In the genomic region with DNA sequence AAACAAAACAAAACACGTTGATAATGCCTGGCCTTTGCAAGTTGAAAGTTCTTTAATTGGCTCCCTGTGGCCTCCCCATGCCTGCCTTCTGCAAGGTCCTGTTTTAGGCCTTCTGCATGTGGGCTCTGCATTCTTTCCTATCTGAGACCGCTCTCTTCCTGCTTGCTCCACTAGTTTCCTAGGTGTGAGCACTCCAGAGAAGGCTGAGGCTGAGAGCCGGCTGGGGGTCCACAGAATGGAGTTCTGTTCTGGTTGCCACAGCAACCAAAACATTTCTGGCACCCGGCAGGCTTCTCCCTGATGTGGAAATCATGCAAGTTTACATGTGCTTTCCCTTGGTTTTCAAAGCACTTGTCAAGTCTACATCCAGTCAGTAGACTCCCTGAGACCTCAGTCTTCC, we compare ENCODE assay signal across 16 mouse cellular contexts. TPM values are rescaled to one million over a fixed set of nuclear protein-coding genes. Genes with fewer than 3 reads are reported as not detected.
DNase-seq lines count a peak whose midpoint lies in the region; ATAC-seq and TF ChIP-seq lines count a peak whose summit lies in the region.
"Had no signal": no experiment of that assay in that cellular context is flagged by ENCODE, and none has a peak within 500 bp of the region (broad histone marks: within the 10 kb centered on the region; RNA-seq: fewer than 3 reads in every experiment).

No protein-coding gene starts in this region.

- H3K9me3 ChIP-seq in lung, embryonic 14.5 days (ENCODE audit: low read depth, low read length): no peaks in the 10 kb centered on the region
- no peaks in the 10 kb centered on the region for H3K9me3 ChIP-seq in limb, embryonic 13.5 days

- ATAC-seq in frontal cortex, adult (ENCODE audit: low TSS enrichment): no peak
- no peak; the same call in 1 of the 2 replicates for ATAC-seq in lung, embryonic 14.5 days (ENCODE audit: insufficient read depth)
- ATAC-seq in limb, embryonic 13.5 days (ENCODE audit: low FRiP score, low read depth): peak; percentile 59; the same call in 1 of the 2 replicates
- ATAC-seq: inflammation-experienced regulatory T-cells, adult 6 months had no signal

- DNase-seq in frontal cortex, postnatal 10 days (ENCODE audit: low spot score in 2 of 2): peak; percentile 10 to 22
- DNase-seq in lung, embryonic 14.5 days: peak; percentile 42
- no peak for DNase-seq in lung, postnatal 10 days
- peak; percentile 59 for DNase-seq in brain, embryonic 14.5 days (ENCODE audit: low read depth)
- no peak for DNase-seq in cerebellum, adult 9-11 months
- DNase-seq in layer of hippocampus, postnatal 36 days: no peak
- DNase-seq: cerebellum, adult 18-20 months; gastrocnemius, postnatal 10 days had no signal

- no peak overlapping the region for H3K27ac ChIP-seq in lung, embryonic 14.5 days (ENCODE audit: low read depth)
- H3K27ac ChIP-seq in limb, embryonic 13.5 days: peak overlapping the region; percentile 17
- H3K27ac ChIP-seq: kidney, postnatal 0 days; liver, embryonic 14.5 days; macrophage had no signal

- TF ChIP-seq CTCF in lung, embryonic 14.5 days (IDR thresholded peaks at IDR 0.05; ENCODE audit: low read depth): no peak
- no peak for TF ChIP-seq CTCF in brain, embryonic 14.5 days (IDR thresholded peaks at IDR 0.05; ENCODE audit: borderline replicate concordance, extremely low read depth, insufficient read depth, insufficient read length)

- H3K4me2 ChIP-seq in lung, embryonic 14.5 days: no peak overlapping the region
- H3K4me2 ChIP-seq in limb, embryonic 13.5 days (replicated peaks): no peak overlapping the region

- no peak for TF ChIP-seq POLR2A in brain, embryonic 14.5 days (IDR thresholded peaks at IDR 0.05; ENCODE audit: borderline replicate concordance, extremely low read depth, insufficient read depth, insufficient read length, poor library complexity, severe bottlenecking)

- no peaks in the 10 kb centered on the region for H3K27me3 ChIP-seq in lung, embryonic 14.5 days (ENCODE audit: insufficient read depth, low read length)
- peaks cover 15% of the 10 kb centered on the region for H3K27me3 ChIP-seq in limb, embryonic 13.5 days

- H3K4me3 ChIP-seq in lung, embryonic 14.5 days (ENCODE audit: low read depth, low read length): no peak overlapping the region
- H3K4me3 ChIP-seq in limb, embryonic 13.5 days: no peak overlapping the region
- H3K4me3 ChIP-seq: erythroblast, embryonic 14.5 days had no signal

- no peak overlapping the region for H3K9ac ChIP-seq in lung, embryonic 14.5 days
- H3K9ac ChIP-seq in limb, embryonic 13.5 days: no peak overlapping the region
- H3K9ac ChIP-seq: liver, embryonic 14.5 days had no signal

- no peaks in the 10 kb centered on the region for H3K4me1 ChIP-seq in lung, embryonic 14.5 days (ENCODE audit: insufficient read depth)
- peaks cover 37% of the 10 kb centered on the region for H3K4me1 ChIP-seq in limb, embryonic 13.5 days

- WGBS in lung, embryonic 14.5 days: 14% methylated on average over 4 of the region's 4 CpGs
- 15% methylated on average over 4 of the region's 4 CpGs for WGBS in limb, embryonic 13.5 days

- H3K36me3 ChIP-seq in lung, embryonic 14.5 days (ENCODE audit: insufficient read depth): no peaks in the 10 kb centered on the region
- no peaks in the 10 kb centered on the region for H3K36me3 ChIP-seq in limb, embryonic 13.5 days

RNA-seq across cellular contexts. Expression of gene Mylk4, which starts 24.7 kb away (rescaled TPM):
- 0.09 TPM in 1 of 2 replicates, not detected in the other for polyA plus RNA-seq in lung, embryonic 14.5 days (2014; fragmentation: Nextera tagmentation; extraction: Ambion mirVana)
- polyA plus RNA-seq in brain, embryonic 14.5 days (2012; rRNA removed): 0.24 and 0.29 TPM in 2 replicates
- 4.7 and 5.1 TPM in 2 replicates for polyA plus RNA-seq in limb, embryonic 13.5 days (2015; fragmentation: Nextera tagmentation; extraction: Ambion mirVana)
- total RNA-seq in layer of hippocampus, postnatal 36 days (2021): under 1 TPM; 0.05 to 0.43 TPM
- polyA plus RNA-seq: erythroblast, embryonic 14.5 days; inflammation-experienced regulatory T-cells, adult 6 months; macrophage had no signal

RNA-seq across cellular contexts. Expression of gene Wrnip1, which starts 42.8 kb away (rescaled TPM):
- 20.3 and 22.4 TPM in 2 replicates for polyA plus RNA-seq in lung, embryonic 14.5 days (2014; fragmentation: Nextera tagmentation; extraction: Ambion mirVana)
- polyA plus RNA-seq in brain, embryonic 14.5 days (2012; rRNA removed): 59.3 and 63.1 TPM in 2 replicates
- polyA plus RNA-seq in limb, embryonic 13.5 days (2015; fragmentation: Nextera tagmentation; extraction: Ambion mirVana): 23.7 and 24.1 TPM in 2 replicates
- 10 to 100 TPM; 60.6 to 61.5 TPM for total RNA-seq in layer of hippocampus, postnatal 36 days (2021)

RNA-seq across cellular contexts. Expression of gene D930007J09Rik, which starts 43.6 kb away (rescaled TPM):
- polyA plus RNA-seq in lung, embryonic 14.5 days (2014; fragmentation: Nextera tagmentation; extraction: Ambion mirVana): not detected in 2 replicates
- polyA plus RNA-seq in brain, embryonic 14.5 days (2012; rRNA removed): 0.50 and 0.70 TPM in 2 replicates
- polyA plus RNA-seq in limb, embryonic 13.5 days (2015; fragmentation: Nextera tagmentation; extraction: Ambion mirVana): not detected in 2 replicates
- 1 to 10 TPM in 1 of 2 experiments, not detected in 1; 1.1 TPM for total RNA-seq in layer of hippocampus, postnatal 36 days (2021)
- total RNA-seq: gastrocnemius, postnatal 10 days had no signal
- polyA plus RNA-seq: erythroblast, embryonic 14.5 days; heart, embryonic 14.5 days; inflammation-experienced regulatory T-cells, adult 6 months; kidney, postnatal 0 days; liver, embryonic 14.5 days; macrophage had no signal

Comparison
In these comparisons a context has a peak if more than half of its experiments do, and no peak if none do; other contexts are left out.
1. DNase-seq: peak in frontal cortex, postnatal 10 days (2 of 2), lung, embryonic 14.5 days (single experiment) and brain, embryonic 14.5 days (single experiment); none in lung, postnatal 10 days (single experiment), cerebellum, adult 9-11 months (single experiment) and layer of hippocampus, postnatal 36 days (0 of 2).